Mouse (Mus musculus): ENCODE data around the gene Creb5. TPM values are rescaled to one million over a fixed set of nuclear protein-coding genes. Genes with fewer than 3 reads are reported as not detected.

Gene Creb5
- polyA plus RNA-seq, 1 experiment from 2014 or later, result 13.9 TPM

Other genes with a start within 250 kb of the Creb5 start
- gene Jazf1, start 218.6 kb upstream of the Creb5 start, polyA plus RNA-seq (2016; fragmentation: Nextera tagmentation; extraction: Ambion mirVana), result 2.6 and 3.0 TPM in 2 replicates

All from embryonic facial prominence, embryonic 10.5 days (tissue).